Mouse (Mus musculus): ENCODE measurements around the gene Pcx.

Gene Pcx

DNA sequence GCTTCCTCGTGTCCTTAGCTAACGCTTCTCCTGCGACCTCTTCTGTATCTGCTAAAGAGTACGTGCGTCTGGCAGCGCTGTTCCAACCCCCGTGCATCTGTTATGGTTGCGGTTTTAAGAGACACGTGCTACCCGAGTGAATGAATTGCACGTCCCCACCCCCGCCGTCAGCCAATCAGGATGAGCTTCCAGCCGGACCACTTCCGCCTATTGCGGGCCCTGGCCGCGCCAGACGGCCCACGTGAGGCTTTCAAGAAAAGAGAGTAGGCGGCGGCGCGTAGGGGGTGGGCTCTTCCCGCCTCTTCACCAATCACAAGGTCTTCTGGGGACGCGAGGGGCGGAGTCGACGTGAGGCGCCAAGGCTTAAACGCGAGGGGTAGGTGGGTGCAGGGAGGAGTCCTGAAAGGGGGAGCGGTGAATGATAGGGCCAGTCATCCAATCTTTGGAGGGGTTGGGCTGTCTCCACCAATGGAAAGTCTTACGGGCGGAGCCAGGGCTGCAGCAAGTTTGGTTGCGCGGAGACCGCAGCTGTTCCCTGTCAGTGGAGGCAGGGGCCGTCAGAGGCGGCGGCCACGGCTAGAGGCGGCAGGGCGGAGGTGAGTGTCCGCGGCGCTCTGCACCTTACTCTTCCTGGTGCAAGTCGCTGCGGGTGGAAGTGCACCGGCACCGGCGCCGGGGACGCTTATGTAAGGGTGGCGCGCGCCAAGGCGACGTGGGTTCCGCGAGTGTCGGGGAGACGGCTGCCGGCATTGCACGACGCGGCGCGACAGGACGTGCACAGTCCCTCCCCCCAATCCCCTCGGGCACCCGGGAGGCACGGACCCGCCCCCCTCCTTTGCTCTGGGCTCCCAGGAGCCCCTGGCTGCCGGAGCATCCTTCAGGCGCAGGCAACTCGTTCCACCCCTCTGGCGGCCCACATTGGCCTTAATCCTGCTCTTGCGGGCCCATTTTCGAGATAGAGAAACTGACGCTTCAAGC, at the start of gene Pcx:
TSS of gene Pcx (plus strand) at position 487 of the 978 bp plus-strand sequence.
- DNase-seq (ENCODE audit: low spot score): peak; percentile 98

DNA sequence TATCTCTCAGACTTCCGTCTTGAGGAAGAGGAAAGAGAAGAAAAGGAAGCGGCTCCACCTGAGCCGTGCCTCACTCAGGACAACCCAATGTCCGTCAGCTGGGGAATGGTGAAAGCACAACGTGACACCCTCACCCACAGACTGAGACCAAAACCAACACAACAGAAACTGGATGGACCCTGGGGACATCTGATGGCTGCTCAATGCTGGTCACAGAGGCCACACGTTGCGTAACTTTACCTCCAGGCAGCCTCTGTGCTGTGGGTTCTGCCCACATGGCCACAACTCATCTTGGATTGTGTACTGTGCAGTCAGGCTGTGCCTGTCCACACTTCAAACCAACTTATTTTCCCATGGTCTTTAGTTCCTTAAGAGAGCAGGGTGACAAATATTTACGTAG, 48.3 kb upstream of the Pcx start:
- DNase-seq (ENCODE audit: low spot score): no peak

DNA sequence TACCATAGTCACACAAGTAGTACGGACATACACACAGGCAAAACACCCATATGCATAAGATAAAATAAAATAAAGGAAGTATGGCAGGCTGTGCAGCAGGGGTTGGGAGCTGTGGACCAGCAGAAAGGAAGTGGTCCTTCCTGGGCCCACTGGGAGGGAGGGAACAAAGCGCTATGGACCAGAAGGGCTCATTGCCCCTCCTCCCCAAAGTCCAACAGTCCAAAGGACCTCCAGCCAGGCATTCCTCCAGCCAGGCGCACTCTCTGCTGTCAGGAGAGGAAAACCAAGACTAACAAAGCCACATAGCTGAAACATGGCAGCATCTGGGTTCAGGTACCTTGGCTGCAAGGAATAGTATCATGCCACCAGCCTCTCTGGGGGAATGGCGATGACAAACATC, 45.6 kb upstream of the Pcx start:
- no peak for DNase-seq (ENCODE audit: low spot score)

DNA sequence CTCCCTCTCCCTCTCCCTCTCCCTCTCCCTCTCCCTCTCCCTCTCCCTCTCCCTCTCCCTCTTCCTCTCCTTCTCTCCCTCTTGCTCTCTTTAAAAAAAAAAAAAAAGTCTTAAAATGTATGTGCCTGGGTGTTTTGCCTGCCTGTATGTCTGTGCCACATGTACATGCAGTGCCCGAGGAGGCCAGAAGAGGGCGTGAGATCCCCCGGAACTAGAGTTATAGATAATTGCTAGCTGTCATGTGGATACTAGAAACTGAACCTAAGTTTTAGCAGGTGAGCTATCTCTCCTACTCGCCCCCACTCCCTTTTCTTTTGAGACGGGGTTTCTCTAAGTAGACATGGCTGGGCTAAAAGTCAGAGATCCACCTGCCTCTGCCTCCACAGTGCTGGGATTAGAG, 41.9 kb upstream of the Pcx start:
- DNase-seq (ENCODE audit: low spot score): peak; percentile 67

DNA sequence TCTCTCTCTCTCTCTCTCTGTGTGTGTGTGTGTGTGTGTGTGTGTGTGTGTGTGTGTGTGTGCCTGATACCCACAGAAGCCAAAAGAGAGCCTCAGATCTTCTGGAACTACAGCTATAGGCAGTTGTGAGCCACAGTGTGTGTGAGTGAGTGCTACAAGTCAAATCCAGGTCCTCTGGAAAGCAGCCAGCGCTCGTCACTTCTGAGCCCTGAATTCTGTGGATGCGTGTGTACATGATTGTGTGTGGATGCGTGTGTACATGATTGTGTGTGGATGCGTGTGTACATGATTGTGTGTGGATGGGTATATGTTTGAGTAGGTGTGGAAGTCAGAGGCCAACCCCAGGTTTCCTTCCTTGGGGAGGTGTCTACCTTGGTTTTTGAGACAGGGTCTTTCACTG, 36.7 kb upstream of the Pcx start:
- no peak for DNase-seq (ENCODE audit: low spot score)

DNA sequence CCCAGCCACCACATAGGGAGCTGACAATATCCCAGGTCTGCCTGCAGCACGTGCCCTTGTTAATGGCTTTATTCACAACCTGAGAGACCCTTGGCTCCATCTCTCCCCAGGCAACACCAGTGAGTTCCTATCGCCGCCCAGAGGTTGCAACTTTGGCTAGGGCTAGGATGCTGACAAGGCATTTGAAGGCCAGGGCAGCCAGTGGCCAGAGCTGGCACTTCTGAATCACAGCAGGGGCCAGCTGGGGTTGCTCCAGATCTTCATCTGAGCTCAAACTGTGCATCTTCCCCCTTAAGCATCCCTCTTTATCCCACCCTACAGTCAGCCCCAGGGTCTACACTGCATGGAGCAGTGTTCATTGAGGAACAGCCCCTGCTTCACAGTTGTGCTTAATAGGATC, 35.5 kb upstream of the Pcx start:
- DNase-seq (ENCODE audit: low spot score): no peak

DNA sequence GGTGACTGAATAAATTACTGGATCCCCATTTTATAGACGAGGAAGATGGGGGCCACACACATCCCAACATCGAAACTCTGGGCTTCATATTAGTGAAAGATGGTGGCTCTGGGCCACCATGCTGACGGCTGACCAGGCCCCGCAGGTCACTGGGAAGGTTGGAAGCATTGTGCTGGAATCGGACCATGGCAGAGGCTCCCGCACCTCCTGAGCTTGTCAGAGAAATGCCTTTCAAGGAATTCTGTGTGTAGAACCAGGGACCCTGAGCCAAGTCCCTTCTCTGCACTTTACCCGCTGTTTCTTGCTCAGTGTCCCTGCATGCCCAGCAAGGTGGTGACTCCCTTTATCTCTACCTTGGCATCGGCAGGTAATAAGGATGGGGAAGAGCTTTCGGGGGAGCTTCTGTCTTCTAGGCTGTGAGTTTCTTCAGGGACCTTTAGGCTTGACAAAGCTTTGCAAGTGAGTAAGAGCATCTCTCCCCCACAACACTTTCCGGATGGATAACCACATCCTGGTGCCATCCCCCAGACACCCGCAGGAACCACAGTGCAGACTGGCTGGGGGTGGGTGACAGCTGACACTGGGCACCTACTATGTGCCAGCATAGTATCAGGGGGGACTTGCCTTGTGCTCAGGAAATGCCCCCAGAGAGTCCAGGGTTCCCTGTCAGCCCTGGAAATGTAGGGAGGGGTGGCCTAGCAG, 34.9 kb upstream of the Pcx start:
- DNase-seq (ENCODE audit: low spot score): no peak

DNA sequence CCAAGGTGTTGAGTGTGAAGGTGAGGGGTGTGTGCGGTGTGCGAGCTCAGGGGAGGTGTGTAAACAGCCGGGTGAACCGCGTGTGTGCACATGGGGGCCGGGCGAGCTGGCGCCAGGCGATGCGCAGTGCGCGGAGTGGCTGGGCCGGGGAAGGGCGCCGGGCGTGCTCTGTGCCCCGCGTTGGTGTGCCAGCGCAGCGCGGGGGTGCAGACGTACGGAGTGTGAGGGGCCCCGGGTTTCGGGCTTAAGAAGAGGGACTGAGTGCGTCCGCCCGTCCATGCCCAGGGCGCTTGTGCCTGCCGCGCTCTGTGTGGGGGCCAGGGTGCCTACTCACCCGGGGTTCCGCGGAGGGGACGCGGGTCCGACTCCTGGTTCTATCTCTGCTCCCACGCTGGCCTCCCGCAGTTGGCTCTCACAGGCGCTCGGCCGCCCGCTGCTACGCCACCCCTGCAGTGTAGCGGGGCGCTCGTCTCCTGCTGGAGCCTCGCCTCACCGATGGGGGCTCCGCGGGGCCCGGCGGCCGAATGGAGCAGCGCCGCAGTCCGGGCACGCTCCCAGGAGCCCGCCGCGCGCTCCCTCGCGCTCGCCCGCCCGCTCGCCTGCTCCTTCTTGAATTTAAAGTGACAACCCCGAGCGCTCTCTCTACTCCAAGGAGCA, 33.5 kb upstream of the Pcx start:
- peak; percentile 69 for DNase-seq (ENCODE audit: low spot score)

DNA sequence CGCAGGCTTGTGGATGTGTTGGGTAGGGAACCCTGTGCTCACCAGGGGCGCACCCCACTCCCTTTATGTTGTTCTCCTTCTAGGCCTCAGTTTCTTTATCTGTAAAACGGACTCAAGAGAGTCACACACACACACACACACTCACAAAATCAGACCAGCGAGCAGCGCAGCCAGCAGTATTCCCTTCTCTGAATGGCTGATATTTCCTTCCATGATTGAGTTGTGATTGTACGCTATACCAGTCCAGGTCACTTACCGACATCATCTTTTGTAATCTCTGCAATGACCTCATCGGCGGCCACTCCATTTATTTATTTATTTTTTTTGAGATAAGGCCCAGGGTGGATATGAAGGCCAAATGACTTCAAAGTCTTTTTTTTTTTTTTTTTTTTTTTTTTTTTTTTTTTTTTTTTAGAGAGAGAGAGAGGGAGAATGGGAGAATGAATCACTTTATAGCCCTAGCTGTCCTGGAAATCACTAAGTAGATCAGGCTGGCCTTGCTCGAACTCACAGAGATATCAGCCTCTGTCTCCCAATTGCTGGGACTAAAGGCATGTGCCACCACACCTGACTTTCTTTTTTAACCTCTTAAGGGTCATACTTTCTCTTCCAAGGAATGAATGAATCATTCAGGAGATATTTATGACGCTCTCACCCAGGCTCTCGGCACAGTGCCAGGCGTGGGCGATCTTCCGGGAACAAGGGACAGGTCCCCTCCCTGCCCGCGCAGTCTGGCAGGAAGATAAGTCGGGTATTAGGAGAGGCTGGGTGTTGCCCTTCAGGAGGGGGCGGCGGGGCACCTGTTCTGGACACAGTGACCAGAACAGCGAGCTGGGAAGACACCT, 32.7 kb upstream of the Pcx start, which contains the start of gene Syt12:
TSS of gene Syt12 (minus strand) at position 103 of the 845 bp plus-strand sequence.
- DNase-seq (ENCODE audit: low spot score): peak; percentile 86

DNA sequence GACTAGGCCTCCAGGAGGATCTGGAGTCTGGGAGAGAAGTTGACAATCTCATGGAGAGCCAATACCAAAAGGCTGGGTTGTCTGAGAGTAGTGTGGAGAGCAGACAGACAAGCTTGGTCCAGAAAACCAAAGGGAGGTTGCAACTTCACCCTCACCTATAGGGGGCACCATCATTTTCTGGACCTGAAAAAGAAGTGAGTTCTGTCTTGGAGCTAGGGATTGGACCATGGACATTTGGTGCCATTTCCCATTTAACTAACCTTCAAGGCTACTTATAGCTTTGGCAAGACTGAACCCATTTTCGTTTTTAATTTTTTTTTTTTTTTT, 32.1 kb upstream of the Pcx start:
- no peak for DNase-seq (ENCODE audit: low spot score)

DNA sequence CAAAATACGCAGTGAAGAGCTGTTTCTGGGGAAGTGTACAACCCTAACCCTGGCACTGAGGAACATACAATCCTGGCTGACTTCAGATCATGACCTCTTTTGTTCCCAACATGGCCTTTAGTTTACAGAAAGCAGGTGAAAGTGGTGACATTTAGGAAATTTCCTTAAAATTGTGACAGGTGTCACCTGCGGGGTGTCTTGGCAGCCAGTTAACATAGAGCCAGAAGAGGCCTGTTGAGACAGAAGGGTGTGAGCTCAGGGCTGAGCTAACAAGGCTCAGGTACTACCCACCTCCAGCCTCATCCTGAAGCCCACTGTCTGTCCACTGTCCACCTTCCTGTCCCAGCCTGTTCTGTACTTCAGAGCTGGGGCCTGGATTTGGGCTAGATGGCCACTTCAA, 30.2 kb upstream of the Pcx start:
- DNase-seq (ENCODE audit: low spot score): no peak

DNA sequence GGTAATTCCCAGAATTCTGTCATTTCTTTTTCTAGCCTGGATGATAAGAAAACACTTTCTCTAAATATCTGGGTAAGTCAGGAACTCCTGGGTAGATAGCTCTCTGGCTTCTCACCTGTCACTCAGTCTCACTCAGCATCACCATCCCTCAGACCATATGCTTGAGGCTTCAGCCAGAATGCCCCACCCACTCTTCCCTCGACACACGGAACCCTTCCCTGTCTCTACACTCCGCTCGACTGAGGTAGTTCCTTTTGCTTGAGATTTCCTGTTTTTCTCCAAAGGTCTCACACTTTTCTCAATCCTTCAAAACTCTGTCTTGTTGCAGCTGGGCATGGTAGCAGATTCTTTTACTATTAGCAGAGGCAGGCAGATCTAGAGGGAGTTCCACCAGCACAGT, 28.9 kb upstream of the Pcx start:
- no peak for DNase-seq (ENCODE audit: low spot score)

DNA sequence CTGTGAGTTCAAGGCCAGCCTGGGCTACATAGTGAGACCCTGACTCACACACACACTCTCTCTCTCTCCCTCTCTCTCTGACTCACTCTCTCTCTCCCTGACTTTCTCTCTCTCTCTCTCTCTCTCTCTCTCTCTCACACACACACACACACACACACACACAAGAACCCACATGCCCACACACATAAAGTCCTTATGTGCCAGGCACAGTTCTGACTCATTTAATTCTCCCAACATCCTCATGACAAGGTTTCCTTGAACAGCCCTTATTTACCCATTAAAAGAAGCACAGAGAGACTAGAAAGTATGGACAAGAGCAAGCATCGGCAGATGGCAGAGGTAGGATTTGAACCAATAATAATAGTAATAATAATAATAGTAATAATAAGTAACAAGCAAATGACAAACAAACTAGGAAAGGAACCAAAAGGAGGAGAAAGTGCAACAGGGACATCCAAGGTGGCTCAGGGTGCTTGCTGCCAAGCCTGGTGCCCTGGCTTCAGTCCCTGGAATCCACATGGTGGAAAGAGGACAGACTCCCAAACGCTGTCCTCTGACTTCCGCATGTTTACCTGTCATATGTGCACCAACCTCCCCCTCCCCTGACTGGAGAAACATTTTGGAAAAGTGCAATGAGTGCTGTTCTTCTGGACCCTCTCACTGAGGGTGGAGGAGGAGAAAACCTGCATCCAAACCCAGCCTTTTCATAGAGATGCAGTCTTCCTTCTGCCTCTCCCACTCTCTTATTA, 28.0 kb upstream of the Pcx start:
- no peak for DNase-seq (ENCODE audit: low spot score)

DNA sequence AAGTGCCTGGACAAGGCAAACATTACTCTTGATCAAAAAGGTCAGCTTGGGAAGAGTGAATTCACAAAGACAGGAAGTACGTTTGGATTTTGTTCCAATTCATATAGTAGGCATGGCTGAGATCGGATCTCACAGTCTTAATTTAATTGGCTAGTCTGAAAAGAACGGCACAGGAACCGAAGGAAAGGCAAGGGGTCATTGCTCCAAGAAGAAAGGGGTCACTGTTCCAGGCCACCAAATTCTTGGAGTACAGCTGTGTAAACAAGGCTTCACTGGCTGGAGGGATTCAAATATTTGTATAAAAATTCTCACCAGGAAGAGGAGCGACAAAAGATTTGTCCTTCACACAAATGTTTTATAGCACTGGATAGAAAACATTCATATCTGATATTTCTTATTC, 25.3 kb upstream of the Pcx start:
- DNase-seq (ENCODE audit: low spot score): no peak

DNA sequence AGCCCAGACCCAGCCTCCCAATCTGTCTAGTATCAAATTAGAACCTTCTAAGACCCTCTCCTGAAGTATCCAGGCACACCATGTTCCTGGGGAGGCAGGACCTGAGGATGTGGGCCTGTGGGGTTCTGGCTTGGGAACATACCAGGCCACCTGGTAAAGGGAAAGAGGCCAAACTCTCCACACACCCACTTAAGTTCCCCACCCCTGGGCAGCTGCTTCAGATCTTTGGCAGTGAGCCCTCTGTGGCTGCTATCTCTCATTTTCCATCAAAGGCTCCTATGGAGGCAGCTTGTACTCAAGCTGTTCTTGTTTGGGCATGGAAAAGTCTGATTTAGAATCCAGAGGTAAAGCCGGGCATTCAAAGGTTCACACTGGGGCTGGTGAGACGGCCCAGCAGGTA, 22.4 kb upstream of the Pcx start:
- DNase-seq (ENCODE audit: low spot score): no peak

DNA sequence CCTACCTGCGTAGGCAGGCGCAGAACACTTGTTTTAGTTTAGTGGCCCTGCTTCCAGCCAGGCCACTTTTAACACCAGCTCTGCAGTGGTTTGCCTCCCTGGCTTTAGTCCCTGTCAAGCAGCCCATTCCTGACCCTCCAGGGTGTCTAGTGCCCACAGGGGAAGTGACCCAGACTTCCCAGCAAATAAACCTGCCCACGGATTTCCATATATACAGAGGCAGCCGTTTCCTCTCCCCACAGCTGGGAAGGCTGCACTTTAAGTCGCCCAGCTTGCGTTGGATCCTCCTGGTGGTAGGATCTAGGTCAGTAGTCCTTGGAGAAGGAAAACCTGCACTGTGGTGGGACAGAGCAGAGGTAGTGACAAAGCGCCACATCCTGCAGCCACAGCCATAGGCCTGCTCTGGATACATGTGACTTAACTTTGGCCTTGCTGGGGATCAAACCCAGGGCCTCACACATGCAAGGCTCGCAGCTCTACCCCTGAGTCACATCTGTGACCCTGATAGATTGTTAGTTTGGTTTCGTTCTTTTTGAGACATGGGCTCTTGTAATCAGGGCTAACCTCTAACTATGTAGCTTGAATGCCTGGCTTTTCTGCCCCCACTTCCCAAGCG, 19.1 kb upstream of the Pcx start:
- DNase-seq (ENCODE audit: low spot score): no peak

DNA sequence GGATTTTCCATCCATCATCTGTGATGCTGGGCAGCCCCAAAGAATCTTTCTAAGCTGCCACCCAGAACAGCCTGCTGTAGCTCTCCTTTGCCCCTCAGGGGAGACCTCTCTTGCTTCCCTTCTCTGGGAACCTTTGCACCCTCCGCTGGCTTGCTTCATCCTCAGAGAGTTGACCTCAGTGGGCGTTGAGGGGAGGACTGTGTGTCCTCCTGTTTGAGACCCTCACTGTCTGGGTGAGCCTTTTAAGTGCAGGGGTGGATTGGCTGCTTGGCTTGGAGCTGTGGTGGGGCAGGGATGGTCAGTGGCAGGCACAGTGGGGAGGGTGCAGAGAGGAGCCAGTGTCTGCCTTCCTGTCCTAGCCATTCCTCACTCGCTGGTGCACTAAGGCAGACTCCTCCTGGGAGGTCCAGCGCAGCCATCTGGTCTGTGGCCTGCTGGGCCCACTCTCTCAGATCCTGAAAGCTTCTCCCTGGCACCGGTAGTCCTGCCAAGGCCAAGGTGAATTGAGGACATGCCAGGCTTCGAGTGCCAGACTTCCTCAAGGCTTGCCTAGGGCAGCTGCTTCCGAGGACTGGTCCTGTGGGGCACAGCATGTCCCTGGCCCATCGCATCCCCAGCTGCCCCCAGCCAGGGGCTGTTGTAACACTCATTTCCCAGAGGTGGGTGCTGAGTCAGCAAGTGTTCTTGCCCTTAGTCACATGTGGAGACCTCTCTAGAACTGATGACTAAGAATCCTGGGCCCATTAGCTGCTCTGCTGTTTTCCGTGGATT, 17.6 kb upstream of the Pcx start:
- DNase-seq (ENCODE audit: low spot score): peak; percentile 56

DNA sequence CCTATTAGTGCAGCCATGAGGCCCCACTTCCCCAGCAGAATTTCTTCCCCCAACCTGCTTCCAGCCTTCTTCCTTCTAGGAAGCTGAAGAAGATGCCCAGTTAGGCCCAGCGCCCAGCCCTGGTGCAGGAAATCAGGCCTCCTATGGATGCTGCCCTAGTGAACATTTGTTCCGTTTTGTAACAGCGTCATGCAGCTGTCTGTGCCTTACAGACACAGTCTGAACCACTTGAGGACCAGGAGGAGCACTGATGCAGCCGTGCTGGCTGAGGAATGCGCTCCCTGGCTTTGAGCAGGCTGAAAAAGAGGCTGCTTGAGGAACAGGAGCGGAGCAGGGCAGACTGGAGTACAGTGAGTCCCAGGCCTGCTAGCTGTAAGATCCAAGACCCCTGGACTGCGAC, 15.6 kb upstream of the Pcx start:
- DNase-seq (ENCODE audit: low spot score): no peak

DNA sequence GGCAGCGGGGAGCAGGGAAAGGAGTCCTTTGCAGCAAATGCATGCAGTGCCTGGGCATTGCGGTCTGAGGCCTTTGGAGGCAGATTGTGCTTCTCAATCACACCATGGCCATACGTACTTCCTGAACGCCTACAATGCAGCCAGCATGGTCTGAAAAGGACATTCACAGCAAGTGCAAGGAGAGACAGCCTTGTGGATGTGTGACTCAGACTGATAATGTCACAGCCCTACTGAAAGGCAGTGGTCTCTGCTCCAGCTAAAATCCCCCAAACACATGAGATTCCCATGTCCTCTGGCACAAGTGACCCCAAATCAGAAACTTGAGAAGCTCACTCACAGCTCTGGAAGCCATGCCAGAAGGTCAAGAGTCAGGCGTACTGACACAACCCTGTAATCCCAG, 14.5 kb upstream of the Pcx start:
- DNase-seq (ENCODE audit: low spot score): no peak
